In the genomic region with DNA sequence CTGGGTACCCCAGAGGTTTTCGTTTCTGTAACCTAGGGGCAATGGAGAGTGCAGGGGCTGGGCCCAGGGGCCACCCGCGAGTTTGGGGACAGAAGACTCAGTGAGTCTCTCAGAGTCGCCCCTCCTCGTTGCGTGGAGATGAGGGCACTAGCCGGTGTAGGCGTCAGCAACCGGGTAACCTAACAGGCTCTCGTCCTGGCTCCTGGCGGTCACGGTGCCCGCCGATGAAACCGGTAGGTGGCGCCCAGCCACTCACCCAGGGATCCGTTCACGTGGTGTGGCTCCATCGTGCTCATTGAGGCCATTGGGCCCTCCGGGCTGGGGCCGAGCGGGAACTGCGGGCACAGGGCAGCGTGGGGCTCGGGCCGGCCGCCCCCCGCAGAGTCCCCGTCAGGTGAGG, we compare ENCODE assay signal across 8 mouse cellular contexts. TPM values are rescaled to one million over a fixed set of nuclear protein-coding genes. Genes with fewer than 3 reads are reported as not detected.
DNase-seq lines count a peak whose midpoint lies in the region; ATAC-seq and TF ChIP-seq lines count a peak whose summit lies in the region.

No protein-coding gene starts in this region.

- H3K27me3 ChIP-seq in forebrain, embryonic 15.5 days: no peaks in the 10 kb centered on the region
- no peaks in the 10 kb centered on the region for H3K27me3 ChIP-seq in lung, embryonic 14.5 days (ENCODE audit: insufficient read depth, low read length)

- peak overlapping the region; percentile 66 for H3K9ac ChIP-seq in forebrain, embryonic 15.5 days (replicated peaks)
- H3K9ac ChIP-seq in lung, embryonic 14.5 days: peak overlapping the region; percentile 66

- peak; percentile 87 for TF ChIP-seq CTCF in lung, embryonic 14.5 days (IDR thresholded peaks at IDR 0.05; ENCODE audit: low read depth)

- DNase-seq in spleen, postnatal 4 days (ENCODE audit: low spot score in 2 of 2): peak; percentile 62 to 81
- no peak for DNase-seq in spleen, postnatal 14 days (ENCODE audit: low spot score in 2 of 2)
- peak; percentile 87 for DNase-seq in heart, postnatal 4 days
- DNase-seq in layer of hippocampus, adult 8-10 months (ENCODE audit: low spot score in 2 of 2): peak; percentile 77 to 85
- peak; percentile 90 for DNase-seq in lung, embryonic 14.5 days
- DNase-seq in retina, embryonic 14.5 days (ENCODE audit: low spot score): peak; percentile 87

- 0 out of 2 replicates have a peak, but pooled peaks cover 2% of the 10 kb centered on the region for H3K36me3 ChIP-seq in forebrain, embryonic 15.5 days
- H3K36me3 ChIP-seq in lung, embryonic 14.5 days (ENCODE audit: insufficient read depth): peaks cover 31% of the 10 kb centered on the region

- H3K4me2 ChIP-seq in forebrain, embryonic 15.5 days (replicated peaks): peak overlapping the region; percentile 90
- peak overlapping the region; percentile 83 for H3K4me2 ChIP-seq in lung, embryonic 14.5 days

- ATAC-seq in forebrain, embryonic 15.5 days (replicated peaks): peak; percentile 28
- peak; percentile 19; the same call in 1 of the 2 replicates for ATAC-seq in lung, embryonic 14.5 days (ENCODE audit: insufficient read depth)
- no peak for ATAC-seq in megakaryocyte-erythroid progenitor cell, adult 5-6 weeks (replicated peaks; ENCODE audit: low FRiP score, low TSS enrichment, poor library complexity, severe bottlenecking)

- H3K4me1 ChIP-seq in forebrain, embryonic 15.5 days: peaks cover 67% of the 10 kb centered on the region
- H3K4me1 ChIP-seq in lung, embryonic 14.5 days (ENCODE audit: insufficient read depth): peaks cover 35% of the 10 kb centered on the region

- peak overlapping the region; percentile 16; the same call in 1 of the 2 replicates for H3K27ac ChIP-seq in forebrain, embryonic 15.5 days (replicated peaks)
- H3K27ac ChIP-seq in lung, embryonic 14.5 days (ENCODE audit: low read depth): peak overlapping the region; percentile 65

- H3K4me3 ChIP-seq in forebrain, embryonic 15.5 days: peak overlapping the region; percentile 49
- H3K4me3 ChIP-seq in lung, embryonic 14.5 days (ENCODE audit: low read depth, low read length): peak overlapping the region; percentile 46

- no peaks in the 10 kb centered on the region for H3K9me3 ChIP-seq in forebrain, embryonic 15.5 days
- no peaks in the 10 kb centered on the region for H3K9me3 ChIP-seq in lung, embryonic 14.5 days (ENCODE audit: low read depth, low read length)

- under 1% methylated on average over 29 of the region's 29 CpGs for WGBS in forebrain, embryonic 15.5 days
- 4% methylated on average over 29 of the region's 29 CpGs for WGBS in lung, embryonic 14.5 days

RNA-seq across cellular contexts. Expression of a gene that starts 4.1 kb away (rescaled TPM):
- polyA plus RNA-seq in forebrain, embryonic 15.5 days (2015; fragmentation: Nextera tagmentation; extraction: Ambion mirVana): 116 TPM in 2 replicates
- 10 to 100 TPM; 38.9 to 41.6 TPM for total RNA-seq in heart, postnatal 4 days (2021)
- 10 to 100 TPM; 42.8 to 55.9 (median 51.8) TPM for total RNA-seq in layer of hippocampus, adult 8-10 months (2022)
- polyA plus RNA-seq in lung, embryonic 14.5 days (2014; fragmentation: Nextera tagmentation; extraction: Ambion mirVana): 91.6 and 107 TPM in 2 replicates
- 74.1 and 91.0 TPM in 2 replicates for total RNA-seq in megakaryocyte-erythroid progenitor cell, adult 5-6 weeks (2014; fragmentation: Nextera tagmentation)
- 36.5 and 51.5 TPM in 2 replicates for total RNA-seq in megakaryocyte-erythroid progenitor cell, adult 5-6 weeks (2017)

RNA-seq across cellular contexts. Expression of a gene that starts 10.4 kb away (rescaled TPM):
- 114 TPM in 2 replicates for polyA plus RNA-seq in forebrain, embryonic 15.5 days (2015; fragmentation: Nextera tagmentation; extraction: Ambion mirVana)
- 10 to 100 TPM; 73.8 to 78.5 TPM for total RNA-seq in heart, postnatal 4 days (2021)
- total RNA-seq in layer of hippocampus, adult 8-10 months (2022): 100 to 1,000 TPM; 196 to 262 (median 224) TPM
- 127 and 143 TPM in 2 replicates for polyA plus RNA-seq in lung, embryonic 14.5 days (2014; fragmentation: Nextera tagmentation; extraction: Ambion mirVana)
- 39.7 and 83.5 TPM in 2 replicates for total RNA-seq in megakaryocyte-erythroid progenitor cell, adult 5-6 weeks (2014; fragmentation: Nextera tagmentation)
- total RNA-seq in megakaryocyte-erythroid progenitor cell, adult 5-6 weeks (2017): 77.5 and 98.5 TPM in 2 replicates

RNA-seq across cellular contexts. Expression of a gene that starts 17.7 kb away (rescaled TPM):
- 0.74 and 1.3 TPM in 2 replicates for polyA plus RNA-seq in forebrain, embryonic 15.5 days (2015; fragmentation: Nextera tagmentation; extraction: Ambion mirVana)
- 1 to 10 TPM; 1.1 to 1.5 TPM for total RNA-seq in heart, postnatal 4 days (2021)
- 1 to 10 TPM in 2 of 4 experiments, under 1 TPM in 2; 0.24 to 1.6 (median 1.1) TPM for total RNA-seq in layer of hippocampus, adult 8-10 months (2022)
- polyA plus RNA-seq in lung, embryonic 14.5 days (2014; fragmentation: Nextera tagmentation; extraction: Ambion mirVana): 1.9 TPM in 2 replicates
- 0.37 and 0.69 TPM in 2 replicates for total RNA-seq in megakaryocyte-erythroid progenitor cell, adult 5-6 weeks (2014; fragmentation: Nextera tagmentation)
- total RNA-seq in megakaryocyte-erythroid progenitor cell, adult 5-6 weeks (2017): 0.15 and 0.61 TPM in 2 replicates

RNA-seq across cellular contexts. Expression of a gene that starts 34.0 kb away (rescaled TPM):
- polyA plus RNA-seq in forebrain, embryonic 15.5 days (2015; fragmentation: Nextera tagmentation; extraction: Ambion mirVana): not detected in 2 replicates
- 1 to 10 TPM; 2.7 to 3.5 TPM for total RNA-seq in heart, postnatal 4 days (2021)
- not detected for total RNA-seq in layer of hippocampus, adult 8-10 months (2022)
- 0.12 and 0.22 TPM in 2 replicates for polyA plus RNA-seq in lung, embryonic 14.5 days (2014; fragmentation: Nextera tagmentation; extraction: Ambion mirVana)
- total RNA-seq in megakaryocyte-erythroid progenitor cell, adult 5-6 weeks (2014; fragmentation: Nextera tagmentation): not detected in 2 replicates
- total RNA-seq in megakaryocyte-erythroid progenitor cell, adult 5-6 weeks (2017): not detected in 2 replicates

RNA-seq across cellular contexts. Expression of a gene that starts 59.0 kb away (rescaled TPM):
- 17.4 and 19.2 TPM in 2 replicates for polyA plus RNA-seq in forebrain, embryonic 15.5 days (2015; fragmentation: Nextera tagmentation; extraction: Ambion mirVana)
- 10 to 100 TPM; 16.7 to 17.6 TPM for total RNA-seq in heart, postnatal 4 days (2021)
- 10 to 100 TPM; 19.6 to 22.0 (median 20.8) TPM for total RNA-seq in layer of hippocampus, adult 8-10 months (2022)
- polyA plus RNA-seq in lung, embryonic 14.5 days (2014; fragmentation: Nextera tagmentation; extraction: Ambion mirVana): 18.5 and 20.0 TPM in 2 replicates
- total RNA-seq in megakaryocyte-erythroid progenitor cell, adult 5-6 weeks (2014; fragmentation: Nextera tagmentation): 14.7 and 22.0 TPM in 2 replicates
- 7.9 and 10.7 TPM in 2 replicates for total RNA-seq in megakaryocyte-erythroid progenitor cell, adult 5-6 weeks (2017)

Comparison
In these comparisons a context has a peak if more than half of its experiments do, and no peak if none do; other contexts are left out.
1. DNase-seq: peak in spleen, postnatal 4 days (2 of 2), heart, postnatal 4 days (single experiment), layer of hippocampus, adult 8-10 months (2 of 2), lung, embryonic 14.5 days (single experiment) and retina, embryonic 14.5 days (single experiment); none in spleen, postnatal 14 days (0 of 2).